Mouse (Mus musculus) liver, embryonic 11.5 days (tissue): ENCODE results near the gene Gm21985. TPM values are rescaled to one million over a fixed set of nuclear protein-coding genes. Genes with fewer than 3 reads are reported as not detected.

Experiments
- ATAC-seq: fragments of 200-750 bp; cut with Nextera tagmentation; replicated peaks from 2 replicates; pipeline ENCODE4 v1.8.0; 2017; ENCODE audit warnings: moderate number of reproducible peaks, mild to moderate bottlenecking, moderate TSS enrichment, moderate library complexity; ENCODE audit not compliant: low FRiP score
- DNase-seq: peaks from one replicate; pipeline ENCODE4 v3.0.0-alpha.2; 2017; ENCODE audit warnings: low spot score
- H3K27ac ChIP-seq: fragments of 300-500 bp; sonication (generic); 2 replicates; pipeline ENCODE4 v1.5.1; 2014; ENCODE audit warnings: mild to moderate bottlenecking, low read depth, low read length, control low read depth
- H3K27me3 ChIP-seq: fragments of 300-500 bp; sonication (generic); replicated peaks from 2 replicates; pipeline ENCODE4 v1.6.1; 2014; ENCODE audit warnings: low read length, mixed read lengths; ENCODE audit not compliant: control insufficient read depth, insufficient read depth
- H3K36me3 ChIP-seq: fragments of 300-500 bp; sonication (generic); 2 replicates; pipeline ENCODE4 v1.6.1; 2014; ENCODE audit warnings: mild to moderate bottlenecking, low read length, moderate library complexity, mixed read lengths; ENCODE audit not compliant: control insufficient read depth, insufficient read depth
- H3K4me1 ChIP-seq: fragments of 300-500 bp; sonication (generic); replicated peaks from 2 replicates; pipeline ENCODE4 v1.6.1; 2014; ENCODE audit warnings: low read length, mixed read lengths; ENCODE audit not compliant: control insufficient read depth, insufficient read depth
- H3K4me2 ChIP-seq: fragments of 300-500 bp; sonication (generic); 2 replicates; pipeline ENCODE4 v1.6.1; 2014; ENCODE audit warnings: mild to moderate bottlenecking, control low read depth, moderate library complexity
- H3K4me3 ChIP-seq: fragments of 300-500 bp; sonication (generic); 2 replicates; pipeline ENCODE4 v1.5.1; 2014; ENCODE audit warnings: low read depth, low read length, control low read depth
- H3K9ac ChIP-seq: fragments of 300-500 bp; sonication (generic); 2 replicates; pipeline ENCODE4 v1.6.1; 2014; ENCODE audit warnings: low read depth, low read length, control low read depth
- H3K9me3 ChIP-seq: fragments of 300-500 bp; sonication (generic); 2 replicates; pipeline ENCODE4 v1.6.1; 2016; ENCODE audit warnings: low read length, inconsistent platforms, mixed read lengths; ENCODE audit not compliant: control insufficient read depth
- WGBS: fragments of 180-500 bp; shearing (Covaris S2); extraction: QIAGEN DNeasy Blood & Tissue Kit; methylation state at CpG from one replicate; pipeline ENCODE4 v1.1.7; 2014; 5-methylcytosine and 5-hydroxymethylcytosine counted together
- polyA plus RNA-seq: library from polyadenylated mRNA; unstranded; fragments of >200 nt; fragmentation: Nextera tagmentation; extraction: Ambion mirVana; gene quantifications from 2 replicates; pipeline ENCODE4 v1.2.1, GENCODE M21; 2014

Gene Gm21985
- polyA plus RNA-seq, 1 experiment from 2014 or later, result not detected

DNA sequence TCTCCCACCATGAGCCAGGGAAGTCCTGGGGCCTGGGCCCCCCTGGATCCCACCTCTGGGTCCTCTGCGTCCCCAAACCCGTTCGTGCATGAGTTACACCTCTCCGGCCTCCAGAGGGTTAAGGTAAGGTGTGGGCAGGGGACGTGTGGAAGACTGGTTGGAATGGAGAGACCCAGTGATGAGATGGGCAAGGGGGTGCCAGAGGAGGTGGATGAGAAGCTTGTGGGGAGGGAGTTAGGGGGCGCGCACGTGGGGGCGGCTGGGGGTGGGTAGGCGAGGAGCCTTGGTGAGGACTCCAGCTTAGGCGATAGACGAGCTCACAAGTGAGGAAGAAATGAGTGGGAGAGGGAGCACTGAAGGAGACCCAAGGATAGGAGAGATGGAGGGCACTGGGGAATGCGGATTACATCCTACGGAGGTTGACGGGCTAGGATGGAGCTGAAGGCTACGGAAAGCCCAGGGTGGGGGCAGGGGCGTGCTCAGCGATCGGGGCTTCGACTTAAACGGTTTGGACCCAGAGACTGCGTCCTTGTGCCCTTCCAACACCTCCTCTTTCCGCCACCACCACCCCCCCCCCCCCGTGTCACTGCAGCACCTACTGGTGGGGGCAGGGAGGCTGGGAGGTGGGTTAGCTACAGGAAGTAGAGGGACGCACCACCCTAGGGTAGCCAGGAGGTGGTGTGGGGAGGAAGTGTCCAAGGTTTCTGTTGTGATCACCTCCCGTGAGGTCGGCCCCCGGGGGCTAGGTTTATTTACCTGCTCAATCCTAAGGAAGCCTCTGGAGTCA, 26.0 kb upstream of the Gm21985 start:
- no peaks in the 10 kb centered on the region for H3K36me3 ChIP-seq
- ATAC-seq (peak; percentile 28), DNase-seq (peak; percentile 64)
- under 1% methylated on average over 27 of the region's 28 CpGs for WGBS
- H3K9ac ChIP-seq, result peak overlapping the region; percentile 86
- H3K27ac ChIP-seq, result peak overlapping the region; percentile 86; the same call in 1 of the 2 replicates
- peak overlapping the region; percentile 74 for H3K4me3 ChIP-seq
- H3K4me1 ChIP-seq, result no peaks in the 10 kb centered on the region; the same call in 1 of the 2 replicates
- peak overlapping the region; percentile 98 for H3K4me2 ChIP-seq
- H3K9me3 ChIP-seq, result no peaks in the 10 kb centered on the region
- H3K27me3 ChIP-seq, result no peaks in the 10 kb centered on the region

DNA sequence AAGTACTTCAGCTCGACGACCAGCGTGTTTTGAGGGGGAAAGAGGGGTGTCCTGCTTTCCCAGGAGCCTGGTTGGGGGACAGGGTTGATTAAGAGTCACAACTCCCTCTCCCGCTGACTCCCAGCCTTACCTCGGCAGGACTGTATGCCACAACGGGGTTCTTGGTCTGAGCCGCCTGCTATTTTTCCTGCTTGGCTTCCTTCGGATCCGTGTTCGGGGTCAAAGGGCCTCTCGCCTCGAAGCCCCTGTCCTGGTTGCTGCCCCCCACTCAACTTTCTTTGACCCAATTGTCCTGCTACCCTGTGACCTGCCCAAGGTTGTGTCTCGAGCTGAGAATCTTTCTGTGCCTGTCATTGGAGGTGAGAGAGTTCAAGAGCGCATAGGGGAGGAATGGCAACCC, 24.3 kb upstream of the Gm21985 start:
- DNase-seq (no peak), ATAC-seq (no peak)
- Histone ChIP-seq H3K27me3 (no peaks in the 10 kb centered on the region), H3K4me2 (no peak overlapping the region), H3K36me3 (no peaks in the 10 kb centered on the region), H3K9ac (no peak overlapping the region), H3K27ac (no peak overlapping the region), H3K4me1 (no peaks in the 10 kb centered on the region; the same call in 1 of the 2 replicates), H3K9me3 (no peaks in the 10 kb centered on the region), H3K4me3 (no peak overlapping the region)
- WGBS, result 84% methylated on average over 14 of the region's 14 CpGs

DNA sequence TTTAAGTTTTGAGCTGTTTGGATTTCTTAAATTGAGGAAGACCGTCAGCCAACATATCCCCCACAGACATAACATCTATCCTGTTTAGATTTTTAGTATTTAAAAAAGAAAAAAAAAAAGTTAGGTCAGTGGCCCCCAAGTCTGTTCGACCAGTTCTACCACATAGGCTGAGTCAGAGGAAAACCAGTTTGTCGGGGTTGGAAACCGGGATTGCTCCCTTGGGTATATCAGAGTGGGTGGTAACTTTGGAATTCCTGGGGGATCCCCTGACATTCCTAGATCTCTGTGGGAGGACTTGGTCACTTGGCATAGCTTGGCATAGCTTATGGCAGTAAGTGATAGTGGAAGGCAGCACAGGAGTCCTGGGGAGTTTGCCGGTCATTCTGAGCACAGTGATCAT, 20.8 kb upstream of the Gm21985 start:
- no peak overlapping the region for H3K9ac ChIP-seq
- DNase-seq (no peak), ATAC-seq (no peak)
- 84% methylated on average over 5 of the region's 5 CpGs for WGBS
- no peaks in the 10 kb centered on the region for H3K9me3 ChIP-seq
- H3K27ac ChIP-seq, result no peak overlapping the region
- H3K36me3 ChIP-seq, result no peaks in the 10 kb centered on the region
- H3K27me3 ChIP-seq, result no peaks in the 10 kb centered on the region
- H3K4me2 ChIP-seq, result no peak overlapping the region
- H3K4me3 ChIP-seq, result no peak overlapping the region
- no peaks in the 10 kb centered on the region; the same call in 1 of the 2 replicates for H3K4me1 ChIP-seq

DNA sequence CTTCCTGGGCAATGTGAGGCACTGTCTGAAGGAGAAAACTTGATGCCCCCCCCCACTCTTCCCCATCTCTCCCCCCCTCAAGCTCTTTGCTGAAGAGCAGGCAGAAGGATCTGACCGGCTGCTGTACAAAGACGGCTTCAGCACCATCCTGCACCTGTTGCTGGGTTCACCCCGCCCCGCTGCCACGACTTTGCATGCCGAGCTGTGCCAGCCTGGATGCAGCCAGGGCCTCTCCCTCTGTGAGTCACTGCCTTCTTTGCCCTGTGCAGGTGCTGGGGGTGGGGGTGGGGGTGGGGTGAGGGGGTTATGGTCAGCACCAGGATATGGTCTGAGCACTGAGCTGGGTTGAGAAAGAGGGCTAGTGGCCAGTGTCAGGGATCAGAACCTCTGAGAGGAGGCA, 19.9 kb upstream of the Gm21985 start:
- Histone ChIP-seq H3K9ac (no peak overlapping the region), H3K4me3 (no peak overlapping the region), H3K27ac (no peak overlapping the region), H3K9me3 (no peaks in the 10 kb centered on the region), H3K27me3 (no peaks in the 10 kb centered on the region), H3K4me2 (no peak overlapping the region), H3K36me3 (no peaks in the 10 kb centered on the region), H3K4me1 (no peaks in the 10 kb centered on the region)
- ATAC-seq (no peak), DNase-seq (no peak)
- WGBS, result 91% methylated on average over 6 of the region's 6 CpGs

GRCm38 (mm10) chr2:112247323-112247722, 18.8 kb upstream of the Gm21985 start:
- Histone ChIP-seq H3K4me1 (no peaks in the 10 kb centered on the region), H3K4me3 (no peak overlapping the region), H3K4me2 (no peak overlapping the region), H3K27me3 (no peaks in the 10 kb centered on the region), H3K27ac (no peak overlapping the region), H3K36me3 (no peaks in the 10 kb centered on the region), H3K9me3 (no peaks in the 10 kb centered on the region), H3K9ac (no peak overlapping the region)
- ATAC-seq (no peak), DNase-seq (no peak)
- 73% methylated on average over 10 of the region's 10 CpGs for WGBS

DNA sequence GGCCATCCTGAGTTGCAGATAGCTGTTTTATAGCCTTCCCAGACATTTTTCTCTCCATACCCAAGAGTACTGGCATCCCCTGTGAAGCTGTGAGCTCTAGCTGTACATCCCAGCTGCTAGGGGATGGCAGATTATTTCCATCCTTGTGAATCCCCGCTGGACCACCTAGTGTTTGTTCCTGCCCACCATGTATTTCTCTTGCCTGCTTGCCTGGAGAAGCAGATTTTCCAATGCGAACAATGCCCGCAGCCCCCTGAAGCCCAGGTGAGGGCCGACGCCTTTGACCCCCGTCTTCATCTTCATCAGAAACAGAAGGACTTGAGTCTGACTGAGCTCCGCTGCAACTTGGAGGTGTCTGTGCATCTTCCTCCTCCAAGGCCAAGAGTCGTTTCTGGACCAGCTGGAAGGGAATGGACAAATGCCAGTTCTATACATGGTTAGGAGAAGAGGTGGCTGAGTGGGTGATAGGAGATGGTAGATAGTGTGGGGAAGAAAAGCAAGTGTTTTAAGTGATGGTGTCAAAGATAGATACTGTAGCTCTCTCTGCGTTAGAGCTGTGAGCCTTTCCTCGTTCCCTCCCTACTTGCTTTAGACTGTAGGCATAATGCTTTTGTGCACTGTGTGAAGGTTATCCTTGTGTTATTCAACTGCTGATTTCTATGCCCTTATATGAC, 16.2 kb upstream of the Gm21985 start:
- Histone ChIP-seq H3K9ac (no peak overlapping the region), H3K4me3 (no peak overlapping the region), H3K4me1 (no peaks in the 10 kb centered on the region), H3K4me2 (no peak overlapping the region), H3K36me3 (no peaks in the 10 kb centered on the region), H3K9me3 (no peaks in the 10 kb centered on the region), H3K27ac (no peak overlapping the region), H3K27me3 (no peaks in the 10 kb centered on the region)
- no peak for ATAC-seq
- 89% methylated on average over 10 of the region's 10 CpGs for WGBS
- DNase-seq, result no peak

DNA sequence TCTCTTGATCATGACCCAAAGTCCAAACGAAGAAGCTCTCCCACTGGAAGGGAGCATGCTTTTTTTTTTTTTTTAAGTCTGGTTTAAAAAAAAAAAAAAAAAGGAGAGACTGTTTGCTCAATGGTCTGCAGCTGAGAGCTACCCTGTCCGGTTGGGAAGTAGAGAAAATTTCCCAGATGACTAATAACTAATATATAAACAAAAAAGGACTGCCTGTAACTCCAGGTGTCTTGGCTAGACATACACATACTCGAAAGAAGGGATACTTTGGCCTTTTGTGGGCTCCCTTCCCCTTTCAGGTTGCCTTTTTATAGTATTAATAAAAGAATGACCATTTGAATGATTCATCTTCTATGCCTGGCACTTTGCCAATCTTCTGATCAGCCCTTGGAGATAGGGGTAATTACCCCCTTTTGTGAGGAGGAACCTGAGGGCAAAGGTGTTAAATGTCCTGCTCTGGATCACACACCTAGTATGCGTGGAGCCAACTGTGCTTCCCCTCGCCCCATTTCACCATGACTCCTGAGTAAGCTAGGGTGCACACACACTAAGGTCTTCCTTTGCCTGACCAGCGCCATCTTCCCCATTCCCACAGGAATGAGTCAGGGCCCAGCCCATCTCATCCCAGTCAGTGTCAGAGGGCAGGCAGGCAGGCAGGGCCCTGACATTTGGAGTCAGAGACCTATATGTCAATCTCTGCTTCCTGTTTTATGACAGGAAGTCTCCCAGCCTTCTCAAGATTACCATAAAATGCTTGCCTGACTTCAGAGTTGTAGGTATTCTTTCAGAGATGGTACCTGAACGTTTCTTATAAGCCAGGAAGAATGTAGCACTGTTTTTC, 11.2 kb upstream of the Gm21985 start:
- H3K4me3 ChIP-seq, result no peak overlapping the region
- no peak overlapping the region for H3K27ac ChIP-seq
- DNase-seq, result no peak
- no peaks in the 10 kb centered on the region for H3K36me3 ChIP-seq
- H3K27me3 ChIP-seq, result no peaks in the 10 kb centered on the region
- H3K9ac ChIP-seq, result no peak overlapping the region
- no peaks in the 10 kb centered on the region for H3K9me3 ChIP-seq
- no peaks in the 10 kb centered on the region for H3K4me1 ChIP-seq
- no peak overlapping the region for H3K4me2 ChIP-seq
- ATAC-seq, result no peak
- 67% methylated on average over 7 of the region's 7 CpGs for WGBS

- ATAC-seq (no peak), DNase-seq (no peak)
- H3K36me3 ChIP-seq, result no peaks in the 10 kb centered on the region
- no peak within 1 kb of the TSS for H3K4me2 ChIP-seq
- H3K9ac ChIP-seq, result no peak within 1 kb of the TSS
- no peak within 1 kb of the TSS for H3K4me3 ChIP-seq
- no peak within 1 kb of the TSS for H3K27ac ChIP-seq
- H3K9me3 ChIP-seq, result no peaks in the 10 kb centered on the region
- H3K27me3 ChIP-seq, result no peaks in the 10 kb centered on the region
- peaks cover 7% of the 10 kb centered on the region for H3K4me1 ChIP-seq
- WGBS, result 71% methylated on average over 10 of the region's 10 CpGs
Observed at GRCm38 (mm10) chr2:112259241-112259962, 6.7 kb upstream of the Gm21985 start, which contains the start of gene Nutm1. Gene Nutm1, minus strand, starts transcription at chr2:112259291.
